Mouse (Mus musculus): Measurements from ENCODE around the gene Rad23a. TPM values are rescaled to one million over a fixed set of nuclear protein-coding genes. Genes with fewer than 3 reads are reported as not detected.

The Rad23a gene
- polyA plus RNA-seq, 1 experiment from 2014 or later: 127 TPM

GRCm38 (mm10) chr8:84792429-84792947 is 48.0 kb downstream of the Rad23a start:
- Histone ChIP-seq H3K27me3 (peaks cover 9% of the 10 kb centered on the region; the same call in 1 of the 2 replicates), H3K4me1 (peaks cover 84% of the 10 kb centered on the region), H3K36me3 (peaks cover 5% of the 10 kb centered on the region; the same call in 1 of the 2 replicates), H3K27ac (no peak overlapping the region), H3K9ac (no peak overlapping the region), H3K4me2 (no peak overlapping the region), H3K9me3 (no peaks in the 10 kb centered on the region), H3K4me3 (no peak overlapping the region)
- no peak for ATAC-seq (ENCODE audit: borderline replicate concordance, extremely low read depth, low FRiP score, low TSS enrichment)
- 77% methylated on average over 12 of the region's 12 CpGs for WGBS

DNA sequence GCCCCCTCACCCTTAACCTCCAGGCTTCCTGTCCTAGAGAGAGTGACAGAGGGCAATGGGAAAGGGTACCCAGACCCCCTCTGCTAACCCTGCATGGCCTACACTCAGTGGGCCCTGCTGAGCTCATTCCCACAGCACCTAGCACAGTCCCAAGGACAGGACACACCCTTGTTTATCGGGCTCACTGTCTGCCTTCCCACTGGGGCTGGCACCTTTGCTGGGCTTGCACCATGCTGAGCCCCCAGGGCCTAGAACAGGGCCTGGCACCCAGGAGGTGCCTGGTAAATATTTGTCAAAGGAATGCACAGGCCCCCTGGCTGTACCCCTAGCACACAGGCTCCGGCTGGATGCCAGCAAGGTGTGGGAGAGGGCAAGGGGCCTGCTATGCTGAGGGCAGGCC is 49.9 kb downstream of the Rad23a start:
- WGBS: 51% methylated on average over 2 of the region's 2 CpGs
- Histone ChIP-seq H3K4me2 (no peak overlapping the region), H3K27me3 (peaks cover 29% of the 10 kb centered on the region)

DNA sequence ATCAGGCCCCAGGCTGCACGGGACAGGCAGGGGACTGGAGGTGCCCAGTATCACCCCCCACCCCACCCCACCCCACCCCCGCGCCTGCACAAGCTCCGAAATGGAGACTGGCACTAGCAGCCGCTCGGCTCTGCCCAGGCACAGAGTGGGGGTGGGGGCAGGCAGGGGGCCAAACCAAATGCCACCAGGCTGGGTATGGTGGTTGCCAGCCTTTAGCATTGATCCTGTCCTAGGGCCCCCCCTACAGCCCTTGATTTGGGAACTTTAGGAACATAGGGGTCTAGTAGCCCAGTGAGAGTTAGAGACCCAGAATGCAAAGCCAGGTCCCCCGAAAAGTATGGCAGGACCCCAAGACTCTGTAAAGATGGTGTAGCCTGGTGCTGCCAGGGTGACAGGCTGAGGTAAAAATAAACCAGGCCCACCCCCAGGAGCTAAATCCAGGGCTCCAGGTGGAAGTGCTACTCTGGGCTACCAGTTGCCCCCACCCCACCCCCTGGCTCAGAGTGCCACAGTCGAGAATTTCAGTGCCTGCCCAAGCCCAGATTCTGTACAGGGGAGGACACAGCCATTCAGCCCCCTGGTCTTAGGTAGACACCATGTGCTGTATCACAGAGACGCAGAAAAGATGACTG is 50.5 kb downstream of the Rad23a start:
- Histone ChIP-seq H3K27ac (0 out of 2 replicates have a peak overlapping the region, but pooled peaks have one; percentile 64), H3K27me3 (peaks cover 34% of the 10 kb centered on the region), H3K4me3 (no peak overlapping the region), H3K4me2 (no peak overlapping the region), H3K4me1 (peaks cover 92% of the 10 kb centered on the region), H3K9me3 (no peaks in the 10 kb centered on the region), H3K9ac (no peak overlapping the region), H3K36me3 (no peaks in the 10 kb centered on the region)
- 74% methylated on average over 9 of the region's 9 CpGs for WGBS
- ATAC-seq (ENCODE audit: borderline replicate concordance, extremely low read depth, low FRiP score, low TSS enrichment): no peak

More for the DNA sequence above, 49.9 kb downstream of the Rad23a start:
- no peak for ATAC-seq (ENCODE audit: borderline replicate concordance, extremely low read depth, low FRiP score, low TSS enrichment)
- Histone ChIP-seq H3K4me3 (no peak overlapping the region), H3K9me3 (no peaks in the 10 kb centered on the region), H3K36me3 (no peaks in the 10 kb centered on the region), H3K27ac (no peak overlapping the region), H3K9ac (no peak overlapping the region), H3K4me1 (peaks cover 90% of the 10 kb centered on the region)

GRCm38 (mm10) chr8:84789345-84789744 is 51.1 kb downstream of the Rad23a start:
- H3K27ac ChIP-seq: peak overlapping the region; percentile 64
- H3K27me3 ChIP-seq: peaks cover 41% of the 10 kb centered on the region
- 0 out of 2 replicates have a peak overlapping the region, but pooled peaks have one; percentile 29 for H3K4me2 ChIP-seq
- no peak for ATAC-seq (ENCODE audit: borderline replicate concordance, extremely low read depth, low FRiP score, low TSS enrichment)
- no peak overlapping the region for H3K4me3 ChIP-seq
- 57% methylated on average over 5 of the region's 5 CpGs for WGBS
- no peaks in the 10 kb centered on the region for H3K36me3 ChIP-seq
- no peaks in the 10 kb centered on the region for H3K9me3 ChIP-seq
- H3K4me1 ChIP-seq: peaks cover 92% of the 10 kb centered on the region
- no peak overlapping the region for H3K9ac ChIP-seq

DNA sequence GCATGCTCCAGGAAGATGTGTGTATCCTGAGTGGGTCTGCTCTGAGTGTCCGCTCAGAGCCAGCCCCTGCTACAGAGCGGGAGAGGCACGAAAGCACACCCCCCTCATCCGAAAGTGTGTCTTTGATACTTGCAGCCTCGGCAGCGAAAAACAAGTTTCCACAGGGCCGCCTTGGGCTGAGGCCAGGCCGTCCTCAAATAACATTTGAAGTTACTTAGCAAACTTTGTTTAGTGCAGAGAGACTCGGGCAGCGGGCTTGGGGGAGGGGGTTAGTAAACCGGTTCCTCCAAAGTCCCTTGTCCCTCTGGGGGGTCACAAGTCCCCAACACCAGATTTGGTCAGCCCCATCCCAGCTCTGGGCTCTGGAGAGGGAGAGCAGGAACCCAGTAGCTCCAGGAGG is 51.6 kb downstream of the Rad23a start:
- Histone ChIP-seq H3K36me3 (no peaks in the 10 kb centered on the region), H3K27ac (peak overlapping the region; percentile 64), H3K4me3 (no peak overlapping the region), H3K4me2 (peak overlapping the region; percentile 29), H3K9ac (no peak overlapping the region), H3K9me3 (no peaks in the 10 kb centered on the region), H3K27me3 (peaks cover 44% of the 10 kb centered on the region), H3K4me1 (peaks cover 93% of the 10 kb centered on the region)
- peak; percentile 43 for ATAC-seq (ENCODE audit: borderline replicate concordance, extremely low read depth, low FRiP score, low TSS enrichment)
- 10% methylated on average over 11 of the region's 11 CpGs for WGBS

DNA sequence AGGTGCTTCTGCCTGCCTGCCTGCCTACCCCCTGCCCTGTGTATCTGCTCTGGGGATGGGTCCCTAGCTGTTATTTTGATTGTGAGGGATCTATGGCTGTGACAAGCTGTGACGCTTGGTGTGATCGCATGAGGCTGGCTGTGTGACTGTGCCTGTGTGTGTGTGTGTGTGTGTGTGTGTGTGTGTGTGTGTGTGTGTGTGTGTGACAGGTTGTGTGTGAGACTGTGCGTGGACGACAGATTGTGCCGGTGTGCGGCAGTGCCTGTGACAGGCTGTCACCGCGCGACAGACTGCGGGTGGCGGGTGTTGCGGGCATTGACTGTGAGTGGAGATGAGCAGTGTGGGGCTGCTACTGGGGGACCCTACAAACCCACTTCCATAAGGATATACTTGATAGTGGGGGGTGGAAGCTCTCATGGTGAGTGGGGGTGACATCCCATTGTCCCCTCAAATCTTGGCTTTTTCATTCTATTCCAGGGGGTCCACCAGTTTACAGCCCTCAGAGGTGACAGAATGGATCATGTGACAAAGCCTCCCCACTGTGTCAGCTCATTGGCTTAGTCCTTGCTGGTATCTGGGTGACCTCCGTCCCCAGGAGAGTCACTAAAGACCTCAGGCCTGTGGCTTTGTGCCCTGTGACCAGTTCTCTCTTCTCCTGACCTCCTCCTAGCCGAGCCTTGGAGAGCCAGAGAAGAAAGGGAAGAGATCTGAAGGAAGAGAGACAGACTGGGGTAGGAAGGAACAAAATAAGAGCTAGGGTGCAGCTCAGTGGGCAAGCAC is 52.8 kb downstream of the Rad23a start:
- 69% methylated on average over 14 of the region's 14 CpGs for WGBS
- H3K9me3 ChIP-seq: no peaks in the 10 kb centered on the region
- H3K27ac ChIP-seq: no peak overlapping the region
- H3K27me3 ChIP-seq: peaks cover 56% of the 10 kb centered on the region
- no peak overlapping the region for H3K4me3 ChIP-seq
- H3K36me3 ChIP-seq: no peaks in the 10 kb centered on the region
- H3K9ac ChIP-seq: no peak overlapping the region
- no peak for ATAC-seq (ENCODE audit: borderline replicate concordance, extremely low read depth, low FRiP score, low TSS enrichment)
- H3K4me2 ChIP-seq: no peak overlapping the region
- peaks cover 87% of the 10 kb centered on the region for H3K4me1 ChIP-seq

- Histone ChIP-seq H3K9me3 (no peaks in the 10 kb centered on the region), H3K4me3 (no peak overlapping the region), H3K9ac (0 out of 2 replicates have a peak overlapping the region, but pooled peaks have one; percentile 8), H3K27me3 (peaks cover 64% of the 10 kb centered on the region), H3K27ac (0 out of 2 replicates have a peak overlapping the region, but pooled peaks have one; percentile 27), H3K36me3 (no peaks in the 10 kb centered on the region), H3K4me2 (peak overlapping the region; percentile 26), H3K4me1 (peaks cover 82% of the 10 kb centered on the region)
- 44% methylated on average over 11 of the region's 11 CpGs for WGBS
- ATAC-seq (ENCODE audit: borderline replicate concordance, extremely low read depth, low FRiP score, low TSS enrichment): no peak
Measured at GRCm38 (mm10) chr8:84786801-84787467, 53.5 kb downstream of the Rad23a start.

- Histone ChIP-seq H3K36me3 (no peaks in the 10 kb centered on the region), H3K4me3 (0 out of 2 replicates have a peak overlapping the region, but pooled peaks have one; percentile 1), H3K9me3 (no peaks in the 10 kb centered on the region), H3K27me3 (peaks cover 73% of the 10 kb centered on the region), H3K9ac (0 out of 2 replicates have a peak overlapping the region, but pooled peaks have one; percentile 8), H3K27ac (peak overlapping the region; percentile 27; the same call in 1 of the 2 replicates), H3K4me1 (peaks cover 80% of the 10 kb centered on the region), H3K4me2 (peak overlapping the region; percentile 26)
- peak; percentile 51; the same call in 1 of the 2 replicates for ATAC-seq (ENCODE audit: borderline replicate concordance, extremely low read depth, low FRiP score, low TSS enrichment)
- WGBS: 22% methylated on average over 38 of the region's 38 CpGs
Measured at GRCm38 (mm10) chr8:84785756-84786677, 54.4 kb downstream of the Rad23a start.

GRCm38 (mm10) chr8:84785506-84785755 is 55.0 kb downstream of the Rad23a start:
- no peak for ATAC-seq (ENCODE audit: borderline replicate concordance, extremely low read depth, low FRiP score, low TSS enrichment)
- H3K36me3 ChIP-seq: no peaks in the 10 kb centered on the region
- H3K9ac ChIP-seq: no peak overlapping the region
- no peak overlapping the region for H3K4me3 ChIP-seq
- H3K27me3 ChIP-seq: peaks cover 76% of the 10 kb centered on the region
- no peaks in the 10 kb centered on the region for H3K9me3 ChIP-seq
- WGBS: 33% methylated on average over 11 of the region's 11 CpGs
- H3K4me2 ChIP-seq: peak overlapping the region; percentile 46
- no peak overlapping the region for H3K27ac ChIP-seq
- peaks cover 79% of the 10 kb centered on the region for H3K4me1 ChIP-seq

DNA sequence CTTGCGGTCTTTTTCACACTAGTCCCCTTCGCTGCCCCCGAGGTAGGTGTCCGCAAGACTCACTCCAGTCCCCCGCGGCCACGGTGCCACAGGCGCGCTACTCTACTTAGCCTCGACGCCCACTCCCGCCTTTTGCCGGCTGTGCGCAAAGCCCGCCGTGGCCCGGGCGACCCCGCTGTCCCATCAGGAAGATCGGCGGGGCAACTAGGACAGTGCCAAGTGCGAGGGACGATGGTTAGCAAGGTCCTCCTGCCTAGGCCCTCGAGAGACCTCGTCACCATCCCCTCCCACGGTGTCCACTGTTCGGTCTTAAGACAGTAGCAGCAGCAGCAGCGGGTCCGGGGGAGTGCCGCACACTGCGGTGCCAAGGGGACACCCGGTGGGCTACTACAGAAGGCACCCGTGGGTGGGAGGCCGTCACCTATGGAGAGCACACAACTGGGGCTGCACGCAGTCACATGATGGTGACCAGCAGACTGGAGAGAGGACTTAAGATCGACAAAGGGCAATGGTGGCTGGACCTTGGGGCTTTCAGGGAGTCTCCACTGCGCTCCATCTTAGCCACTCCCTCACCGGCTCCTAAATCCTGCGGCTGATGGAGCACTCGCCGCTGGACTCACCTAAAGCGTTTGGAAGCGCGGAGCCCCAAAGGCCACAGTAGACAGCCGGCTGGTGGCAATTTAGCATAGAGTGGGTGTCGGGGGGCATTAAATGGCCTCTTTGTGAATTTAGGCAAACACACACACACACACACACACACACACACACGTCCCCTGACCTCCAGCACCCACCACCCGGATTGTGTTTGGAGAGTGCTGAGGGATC is 55.6 kb downstream of the Rad23a start:
- Histone ChIP-seq H3K4me1 (peaks cover 79% of the 10 kb centered on the region), H3K27me3 (peaks cover 76% of the 10 kb centered on the region), H3K27ac (no peak overlapping the region), H3K36me3 (no peaks in the 10 kb centered on the region), H3K9ac (no peak overlapping the region), H3K4me2 (peak overlapping the region; percentile 46), H3K9me3 (no peaks in the 10 kb centered on the region), H3K4me3 (peak overlapping the region; percentile 16; the same call in 1 of the 2 replicates)
- no peak for ATAC-seq (ENCODE audit: borderline replicate concordance, extremely low read depth, low FRiP score, low TSS enrichment)
- WGBS: 18% methylated on average over 48 of the region's 48 CpGs
